8 mouse cellular contexts compared by ENCODE assay signal in the genomic region with DNA sequence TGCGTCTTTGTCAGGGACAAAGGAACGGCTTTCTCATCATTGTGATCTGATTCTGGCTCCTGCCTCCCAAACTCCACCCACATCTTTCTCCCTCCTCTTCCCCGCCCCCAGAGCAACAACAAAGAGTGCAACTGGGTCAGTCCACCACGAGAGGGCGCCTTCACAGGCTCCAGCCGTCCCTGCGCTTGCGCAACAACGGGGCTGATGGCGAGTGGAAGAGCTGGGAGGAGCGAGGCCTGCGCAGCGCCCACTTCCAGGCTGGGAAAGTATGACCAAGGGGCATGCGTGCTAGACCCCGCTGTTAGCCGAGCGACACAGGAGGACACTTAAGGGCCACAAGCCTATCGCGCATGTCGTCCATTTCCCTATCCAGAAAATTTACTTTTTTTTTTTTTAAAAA. TPM values are rescaled to one million over a fixed set of nuclear protein-coding genes. Genes with fewer than 3 reads are reported as not detected.
DNase-seq lines count a peak whose midpoint lies in the region; ATAC-seq and TF ChIP-seq lines count a peak whose summit lies in the region.

No protein-coding gene starts in this region.

- peak overlapping the region; percentile 55 for H3K4me2 ChIP-seq in lung, embryonic 14.5 days

- H3K4me3 ChIP-seq in lung, embryonic 14.5 days (ENCODE audit: low read depth, low read length): peak overlapping the region; percentile 17
- peak overlapping the region; percentile 35 for H3K4me3 ChIP-seq in olfactory bulb, adult 2 months (ENCODE audit: insufficient read depth, low read depth, low read length)

- peak; percentile 54; the same call in 1 of the 2 replicates for TF ChIP-seq POLR2A in olfactory bulb, adult 2 months (IDR thresholded peaks at IDR 0.05; ENCODE audit: insufficient read depth, low read depth, low read length)

- TF ChIP-seq CTCF in lung, embryonic 14.5 days (IDR thresholded peaks at IDR 0.05; ENCODE audit: low read depth): peak; percentile 100
- TF ChIP-seq CTCF in olfactory bulb, adult 2 months (IDR thresholded peaks at IDR 0.05; ENCODE audit: insufficient read depth, low read depth, low read length): peak; percentile 89

- H3K9ac ChIP-seq in lung, embryonic 14.5 days: peak overlapping the region; percentile 1; the same call in 1 of the 2 replicates

- H3K27me3 ChIP-seq in lung, embryonic 14.5 days (ENCODE audit: insufficient read depth, low read length): no peaks in the 10 kb centered on the region

- H3K27ac ChIP-seq in lung, embryonic 14.5 days (ENCODE audit: low read depth): no peak overlapping the region
- H3K27ac ChIP-seq in olfactory bulb, adult 2 months (ENCODE audit: insufficient read depth, low read depth, low read length): peak overlapping the region; percentile 62

- H3K4me1 ChIP-seq in lung, embryonic 14.5 days (ENCODE audit: insufficient read depth): peaks cover 2% of the 10 kb centered on the region; the same call in 1 of the 2 replicates
- peaks cover 4% of the 10 kb centered on the region for H3K4me1 ChIP-seq in olfactory bulb, adult 2 months (ENCODE audit: control insufficient read depth, insufficient read depth, low read length)

- WGBS in lung, embryonic 14.5 days: under 1% methylated on average over 20 of the region's 20 CpGs
- WGBS in olfactory bulb, adult 2 months: under 1% methylated on average over 20 of the region's 20 CpGs

- DNase-seq in MEL-GATA-1-ER (ENCODE audit: extremely low read depth, low read depth): peak; percentile 80
- peak; percentile 98 for DNase-seq in cerebellum, adult 8-10 months
- DNase-seq in forelimb bud, embryonic 11.5 days (ENCODE audit: low read depth, low spot score): peak; percentile 96
- DNase-seq in layer of hippocampus, adult 8-10 months (ENCODE audit: low spot score in 2 of 2): peak; percentile 97
- peak; percentile 98 for DNase-seq in lung, embryonic 14.5 days
- DNase-seq in thymus, adult 18-20 months: peak; percentile 90

- no peaks in the 10 kb centered on the region for H3K9me3 ChIP-seq in lung, embryonic 14.5 days (ENCODE audit: low read depth, low read length)

- H3K36me3 ChIP-seq in lung, embryonic 14.5 days (ENCODE audit: insufficient read depth): no peaks in the 10 kb centered on the region

- peak; percentile 98 to 99 for ATAC-seq in hematopoietic stem cell, adult 5-6 weeks (replicated peaks in 1 of 2; ENCODE audit: insufficient read depth in 1 of 2, low FRiP score in 2 of 2, low TSS enrichment in 1 of 2, low read depth in 1 of 2, poor library complexity in 2 of 2, severe bottlenecking in 2 of 2)
- peak; percentile 93 for ATAC-seq in lung, embryonic 14.5 days (ENCODE audit: insufficient read depth)

RNA-seq across cellular contexts. Expression of a gene that starts 2.8 kb away (rescaled TPM):
- total RNA-seq in hematopoietic stem cell, adult 5-6 weeks (2017): not detected in 2 replicates
- under 1 TPM in 2 of 4 experiments, not detected in 2; 0.23 to 0.56 TPM for total RNA-seq in layer of hippocampus, adult 8-10 months (2022)
- 0.35 TPM in 1 of 2 replicates, not detected in the other for polyA plus RNA-seq in lung, embryonic 14.5 days (2014; fragmentation: Nextera tagmentation; extraction: Ambion mirVana)
- polyA plus RNA-seq in olfactory bulb, adult 2 months (2012; ENCODE audit: insufficient read depth, insufficient read length, low replicate concordance, missing spikeins): not detected in 2 replicates

RNA-seq across cellular contexts. Expression of a gene that starts 11.6 kb away (rescaled TPM):
- not detected in 2 replicates for total RNA-seq in hematopoietic stem cell, adult 5-6 weeks (2017)
- not detected for total RNA-seq in layer of hippocampus, adult 8-10 months (2022)
- polyA plus RNA-seq in lung, embryonic 14.5 days (2014; fragmentation: Nextera tagmentation; extraction: Ambion mirVana): not detected in 2 replicates
- not detected in 2 replicates for polyA plus RNA-seq in olfactory bulb, adult 2 months (2012; ENCODE audit: insufficient read depth, insufficient read length, low replicate concordance, missing spikeins)

RNA-seq across cellular contexts. Expression of a gene that starts 11.9 kb away (rescaled TPM):
- 159 and 240 TPM in 2 replicates for total RNA-seq in hematopoietic stem cell, adult 5-6 weeks (2017)
- total RNA-seq in layer of hippocampus, adult 8-10 months (2022): 100 to 1,000 TPM; 819 to 832 (median 829) TPM
- 13.0 and 14.3 TPM in 2 replicates for polyA plus RNA-seq in lung, embryonic 14.5 days (2014; fragmentation: Nextera tagmentation; extraction: Ambion mirVana)
- 129 TPM in 1 of 2 replicates, not detected in the other for polyA plus RNA-seq in olfactory bulb, adult 2 months (2012; ENCODE audit: insufficient read depth, insufficient read length, low replicate concordance, missing spikeins)

RNA-seq across cellular contexts. Expression of a gene that starts 30.7 kb away (rescaled TPM):
- total RNA-seq in hematopoietic stem cell, adult 5-6 weeks (2017): 2.6 and 6.1 TPM in 2 replicates
- 10 to 100 TPM; 33.9 to 40.0 (median 36.4) TPM for total RNA-seq in layer of hippocampus, adult 8-10 months (2022)
- 22.7 and 24.5 TPM in 2 replicates for polyA plus RNA-seq in lung, embryonic 14.5 days (2014; fragmentation: Nextera tagmentation; extraction: Ambion mirVana)
- not detected in 2 replicates for polyA plus RNA-seq in olfactory bulb, adult 2 months (2012; ENCODE audit: insufficient read depth, insufficient read length, low replicate concordance, missing spikeins)

RNA-seq across cellular contexts. Expression of a gene that starts 42.9 kb away (rescaled TPM):
- total RNA-seq in hematopoietic stem cell, adult 5-6 weeks (2017): not detected in 2 replicates
- 1 to 10 TPM; 6.6 to 7.8 (median 7.3) TPM for total RNA-seq in layer of hippocampus, adult 8-10 months (2022)
- 1,035 and 1,062 TPM in 2 replicates for polyA plus RNA-seq in lung, embryonic 14.5 days (2014; fragmentation: Nextera tagmentation; extraction: Ambion mirVana)
- polyA plus RNA-seq in olfactory bulb, adult 2 months (2012; ENCODE audit: insufficient read depth, insufficient read length, low replicate concordance, missing spikeins): not detected in 2 replicates
